1 mouse cellular context compared by ENCODE assay signal in the genomic region with DNA sequence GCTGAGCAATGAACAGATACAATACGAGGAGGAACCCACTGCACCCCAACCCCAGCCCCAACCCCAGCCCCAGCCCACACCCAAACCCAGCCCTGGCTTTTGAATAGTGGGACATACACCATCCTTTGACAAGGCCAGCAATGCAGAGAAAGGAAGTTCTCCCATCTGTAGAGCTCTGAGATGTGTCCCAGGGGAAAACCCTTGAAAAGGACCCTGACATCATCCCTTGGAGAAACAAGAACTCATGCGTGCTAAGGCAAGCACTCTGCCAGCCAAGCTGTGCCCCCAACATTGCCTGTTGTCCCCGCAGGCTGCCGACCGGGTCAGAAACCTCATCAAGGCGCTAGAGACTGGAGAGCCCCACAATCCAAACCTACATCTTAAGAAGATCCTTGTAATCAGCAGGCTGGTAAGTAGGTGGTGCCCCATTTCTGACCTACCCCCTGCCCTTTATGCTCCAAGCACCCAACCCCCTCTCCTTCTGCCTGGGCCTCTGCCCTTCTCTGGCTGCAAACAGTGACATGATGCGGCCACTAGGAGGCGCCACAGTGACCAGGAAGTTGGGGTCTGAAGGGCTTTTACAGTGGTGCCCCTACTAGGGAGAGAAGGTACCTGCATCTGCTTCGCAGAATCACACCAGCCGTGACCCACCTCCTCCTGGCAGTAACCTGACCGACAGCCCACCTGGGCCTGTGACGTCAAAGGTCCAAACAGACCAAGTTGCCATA.
TF ChIP-seq lines count a peak whose summit lies in the region.

No protein-coding gene starts in this region.

TF ChIP-seq in CH12.LX, 34 proteins besides CTCF, POLR2A, EP300 and RAD21:
- TF ChIP-seq E2F4 (IDR thresholded peaks at IDR 0.05; ENCODE audit: insufficient replicate concordance, low read depth, low read length): no peak
- no peak for TF ChIP-seq KAT2A (IDR thresholded peaks at IDR 0.05; ENCODE audit: insufficient replicate concordance, low read length)
- peak; percentile 62 for TF ChIP-seq SMC3 (IDR thresholded peaks at IDR 0.05; ENCODE audit: low read depth, low read length)
- TF ChIP-seq HCFC1 (IDR thresholded peaks at IDR 0.05; ENCODE audit: low read depth, low read length): no peak
- TF ChIP-seq ELF1 (IDR thresholded peaks at IDR 0.05; ENCODE audit: low read depth, low read length): peak; percentile 89
- TF ChIP-seq ETS1 (conservative IDR thresholded peaks at IDR 0.05; ENCODE audit: low read depth, low read length): no peak; the same call in none of the 2 replicates
- TF ChIP-seq NELFE (IDR thresholded peaks at IDR 0.05; ENCODE audit: low read depth, low read length): no peak
- TF ChIP-seq GABPA (IDR thresholded peaks at IDR 0.05; ENCODE audit: insufficient replicate concordance, low read depth, low read length): no peak
- no peak for TF ChIP-seq POLR2AphosphoS2 (IDR thresholded peaks at IDR 0.05; ENCODE audit: low read depth, low read length)
- no peak for TF ChIP-seq BHLHE40 (IDR thresholded peaks at IDR 0.05; ENCODE audit: low read depth, low read length)
- no peak for TF ChIP-seq ZKSCAN1 (IDR thresholded peaks at IDR 0.05; ENCODE audit: borderline replicate concordance, low read depth, low read length)
- TF ChIP-seq MAZ (IDR thresholded peaks at IDR 0.05; ENCODE audit: low read depth, low read length): no peak
- TF ChIP-seq MEF2A (IDR thresholded peaks at IDR 0.05; ENCODE audit: borderline replicate concordance, low read depth, low read length): peak; percentile 42; the same call in 1 of the 2 replicates
- TF ChIP-seq IRF4 (IDR thresholded peaks at IDR 0.05; ENCODE audit: low read depth, low read length): peak; percentile 12; the same call in 1 of the 2 replicates
- no peak for TF ChIP-seq USF1 (IDR thresholded peaks at IDR 0.05; ENCODE audit: low read depth, low read length)
- no peak for TF ChIP-seq PAX5 (IDR thresholded peaks at IDR 0.05; ENCODE audit: low read length)
- TF ChIP-seq USF2 (conservative IDR thresholded peaks at IDR 0.05; ENCODE audit: low read depth, low read length): no peak
- TF ChIP-seq JUN (IDR thresholded peaks at IDR 0.05; ENCODE audit: insufficient read depth, low read depth, low read length): peak; percentile 55
TF ChIP-seq in CH12.LX: peak in this region for 5.
